Mouse (Mus musculus) lung, embryonic 15.5 days (tissue): ENCODE results near the gene Lrrc42. TPM values are rescaled to one million over a fixed set of nuclear protein-coding genes. Genes with fewer than 3 reads are reported as not detected.

Experiments
- ATAC-seq: fragments of 200-750 bp; cut with Nextera tagmentation; 2 replicates; pipeline ENCODE4 v1.8.0; 2017; ENCODE audit warnings: moderate number of reproducible peaks, borderline replicate concordance; ENCODE audit not compliant: low FRiP score, low TSS enrichment; ENCODE audit errors: extremely low read depth
- H3K27ac ChIP-seq: fragments of 300-500 bp; sonication (generic); 2 replicates; pipeline ENCODE4 v1.5.1; 2015; ENCODE audit warnings: moderate library complexity, mild to moderate bottlenecking, inconsistent platforms
- H3K27me3 ChIP-seq: fragments of 300-500 bp; sonication (generic); 2 replicates; pipeline ENCODE4 v1.6.1; 2015; ENCODE audit warnings: inconsistent platforms
- H3K36me3 ChIP-seq: fragments of 300-500 bp; sonication (generic); 2 replicates; pipeline ENCODE4 v1.6.1; 2015; ENCODE audit warnings: inconsistent platforms
- H3K4me1 ChIP-seq: fragments of 300-500 bp; sonication (generic); 2 replicates; pipeline ENCODE4 v1.6.1; 2015; ENCODE audit warnings: inconsistent platforms
- H3K4me2 ChIP-seq: fragments of 300-500 bp; sonication (generic); 2 replicates; pipeline ENCODE4 v1.6.1; 2015; ENCODE audit warnings: inconsistent platforms, mild to moderate bottlenecking, moderate library complexity
- H3K4me3 ChIP-seq: fragments of 300-500 bp; sonication (generic); 2 replicates; pipeline ENCODE4 v1.5.1; 2015; ENCODE audit warnings: mild to moderate bottlenecking, inconsistent platforms
- H3K9ac ChIP-seq: fragments of 300-500 bp; sonication (generic); 2 replicates; pipeline ENCODE4 v1.6.1; 2015; ENCODE audit warnings: inconsistent platforms
- H3K9me3 ChIP-seq: fragments of 300-500 bp; sonication (generic); 2 replicates; pipeline ENCODE4 v1.6.1; 2016; ENCODE audit warnings: inconsistent platforms
- WGBS: fragments of 180-500 bp; shearing (Covaris S2); methylation state at CpG from one replicate; pipeline ENCODE4 v1.1.7; 2015; 5-methylcytosine and 5-hydroxymethylcytosine counted together
- polyA plus RNA-seq: library from polyadenylated mRNA; unstranded; fragments of >200 nt; fragmentation: Nextera tagmentation; extraction: Ambion mirVana; gene quantifications from 2 replicates; pipeline ENCODE4 v1.2.1, GENCODE M21; 2015

Lrrc42 gene
- polyA plus RNA-seq, 1 experiment from 2014 or later, result 71.7 TPM

DNA sequence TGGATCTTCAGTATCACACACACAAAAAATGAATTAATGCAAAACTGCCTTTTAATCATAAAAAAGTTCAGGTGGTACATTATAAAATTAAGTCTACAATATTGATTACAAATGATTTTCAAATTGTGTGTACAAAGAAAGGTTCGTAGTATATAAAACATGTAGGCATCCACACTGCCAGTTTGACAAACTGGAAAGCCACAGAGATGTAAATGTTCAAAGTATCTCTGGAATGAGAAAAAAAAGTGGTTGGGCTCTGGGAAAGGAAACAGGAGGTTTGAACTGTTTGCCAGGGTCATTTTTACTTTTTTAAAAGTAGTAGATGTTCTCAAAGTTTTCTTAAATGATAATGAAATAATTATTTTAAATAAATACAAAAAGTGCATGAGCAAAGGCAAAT is 7.3 kb downstream of the Lrrc42 start:
- Histone ChIP-seq H3K4me1 (peaks cover 54% of the 10 kb centered on the region), H3K27ac (peak overlapping the region; percentile 55; the same call in 1 of the 2 replicates)

DNA sequence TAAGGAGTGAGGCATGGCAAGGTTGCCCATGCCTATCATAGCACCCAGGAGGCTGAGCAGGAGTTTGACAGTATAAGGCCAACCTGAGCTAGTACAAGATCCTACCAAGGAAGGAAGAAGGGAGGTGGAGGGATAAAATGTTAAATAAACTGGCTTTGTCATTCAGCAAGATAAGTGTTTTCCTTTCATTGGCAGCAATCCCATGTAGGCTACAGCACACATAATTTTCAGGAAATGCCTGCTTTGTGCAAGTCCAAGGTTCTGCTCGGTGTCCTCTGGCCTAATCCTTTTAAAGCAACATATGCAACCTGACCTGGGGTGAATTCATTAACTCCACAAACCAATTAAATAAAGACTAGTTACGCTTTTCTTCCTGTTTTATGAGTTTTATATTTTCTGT is 8.0 kb downstream of the Lrrc42 start:
- Histone ChIP-seq H3K9me3 (no peaks in the 10 kb centered on the region), H3K4me2 (no peak overlapping the region), H3K27ac (peak overlapping the region; percentile 41), H3K36me3 (peaks cover 26% of the 10 kb centered on the region), H3K9ac (no peak overlapping the region), H3K27me3 (no peaks in the 10 kb centered on the region), H3K4me1 (peaks cover 50% of the 10 kb centered on the region), H3K4me3 (no peak overlapping the region)
- WGBS, result 38% methylated on average over 2 of the region's 2 CpGs
- ATAC-seq, result peak; percentile 35; the same call in 1 of the 2 replicates

More for the DNA sequence above, 7.3 kb downstream of the Lrrc42 start:
- peaks cover 19% of the 10 kb centered on the region; the same call in 1 of the 2 replicates for H3K36me3 ChIP-seq
- H3K9ac ChIP-seq, result no peak overlapping the region
- 37% methylated on average over 1 of the region's 1 CpGs for WGBS
- H3K4me3 ChIP-seq, result no peak overlapping the region
- H3K4me2 ChIP-seq, result no peak overlapping the region
- no peaks in the 10 kb centered on the region for H3K9me3 ChIP-seq
- ATAC-seq, result no peak
- H3K27me3 ChIP-seq, result no peaks in the 10 kb centered on the region

DNA sequence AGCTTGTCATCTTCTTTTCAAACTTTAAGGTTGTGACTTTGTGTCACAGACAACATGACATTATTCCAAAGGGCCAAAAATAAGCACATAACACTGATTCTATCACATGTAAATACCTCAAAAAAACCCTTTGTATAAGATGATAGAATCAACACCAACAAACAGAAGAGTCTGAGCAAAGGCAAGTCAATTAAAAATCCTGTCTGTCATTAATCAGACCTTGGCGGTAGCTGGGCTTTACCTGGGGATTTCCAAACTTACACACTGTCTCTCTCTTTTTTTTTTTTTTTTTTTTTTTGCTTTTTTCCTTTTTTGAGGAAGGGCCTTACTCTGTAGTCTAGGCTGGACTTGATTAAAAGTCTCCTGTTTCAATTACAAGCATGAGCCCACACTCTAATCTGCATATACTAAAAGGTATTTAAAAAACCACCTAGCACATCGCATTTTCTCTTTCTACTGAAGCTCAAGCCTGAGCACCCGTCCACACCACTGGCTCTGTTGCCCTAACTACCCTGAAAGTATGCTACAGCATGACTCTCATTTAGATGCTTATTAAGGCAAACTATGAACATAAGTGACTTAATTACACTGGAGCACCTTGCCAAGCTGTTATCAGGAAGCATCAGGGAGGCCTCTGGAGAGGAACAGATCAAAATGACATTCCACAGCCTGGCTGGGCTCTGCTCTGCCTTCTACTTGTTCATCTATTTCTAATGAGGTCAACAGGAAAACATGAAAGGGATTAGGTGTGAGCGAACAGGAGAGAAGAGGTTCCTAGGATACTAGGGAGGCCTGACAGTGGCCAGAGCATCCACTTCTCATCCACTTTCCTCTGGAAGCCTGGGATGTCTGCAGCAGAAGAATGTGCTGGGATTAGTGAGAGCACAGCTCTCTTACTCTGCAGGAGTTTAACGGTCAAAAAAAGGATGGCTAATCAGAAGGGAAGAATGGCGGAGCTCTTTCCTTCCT is 9.7 kb downstream of the Lrrc42 start:
- no peak for ATAC-seq
- no peaks in the 10 kb centered on the region for H3K27me3 ChIP-seq
- H3K36me3 ChIP-seq, result peaks cover 43% of the 10 kb centered on the region
- H3K9ac ChIP-seq, result no peak overlapping the region
- no peaks in the 10 kb centered on the region for H3K9me3 ChIP-seq
- WGBS, result 74% methylated on average over 6 of the region's 6 CpGs
- H3K4me2 ChIP-seq, result no peak overlapping the region
- peaks cover 34% of the 10 kb centered on the region for H3K4me1 ChIP-seq
- no peak overlapping the region for H3K27ac ChIP-seq
- no peak overlapping the region for H3K4me3 ChIP-seq

DNA sequence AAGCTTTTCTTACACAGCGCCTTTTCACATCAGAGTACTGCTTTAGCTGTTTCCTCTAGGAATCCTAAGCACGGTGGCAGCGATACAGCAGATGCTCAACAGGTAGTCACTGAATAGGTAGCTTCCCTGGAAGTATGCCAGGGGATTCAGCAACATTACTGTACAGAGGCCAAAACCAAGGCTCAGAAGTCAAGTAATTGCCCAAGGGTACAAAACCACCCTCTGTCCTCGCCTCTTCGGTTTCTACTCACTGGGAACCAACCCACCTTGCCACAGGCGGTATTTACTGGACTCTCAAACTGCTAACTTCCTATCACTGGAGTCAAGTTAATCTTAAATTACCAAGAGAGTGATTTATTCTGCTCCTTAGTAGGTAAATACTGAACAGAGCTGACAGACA is 13.1 kb downstream of the Lrrc42 start:
- Histone ChIP-seq H3K27ac (no peak overlapping the region), H3K4me3 (no peak overlapping the region), H3K9ac (no peak overlapping the region), H3K4me2 (no peak overlapping the region), H3K4me1 (peaks cover 4% of the 10 kb centered on the region), H3K36me3 (peaks cover 66% of the 10 kb centered on the region), H3K9me3 (no peaks in the 10 kb centered on the region), H3K27me3 (no peaks in the 10 kb centered on the region)
- 96% methylated on average over 6 of the region's 6 CpGs for WGBS
- ATAC-seq, result no peak

DNA sequence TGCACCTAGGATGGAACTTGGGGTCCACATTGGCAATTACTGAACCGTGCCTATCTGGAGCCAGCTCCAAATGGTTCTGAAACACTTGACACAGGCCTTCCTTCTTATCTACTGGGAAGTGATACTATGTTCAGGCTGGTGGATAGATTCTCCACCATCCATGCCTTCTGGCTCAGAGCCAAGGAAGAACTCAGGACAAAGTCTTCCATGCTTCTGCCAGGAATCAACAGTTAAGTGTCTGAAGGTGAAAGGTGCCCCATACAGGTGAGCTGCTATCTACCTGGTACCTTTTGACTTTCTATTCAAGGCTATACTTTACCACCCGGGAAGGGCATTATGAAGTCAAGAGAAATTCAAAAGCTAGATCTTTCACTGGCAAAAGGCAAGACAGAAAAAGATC is 15.1 kb downstream of the Lrrc42 start:
- WGBS, result 84% methylated on average over 2 of the region's 2 CpGs
- Histone ChIP-seq H3K27me3 (no peaks in the 10 kb centered on the region), H3K36me3 (peaks cover 84% of the 10 kb centered on the region), H3K9ac (no peak overlapping the region), H3K4me2 (no peak overlapping the region), H3K27ac (no peak overlapping the region), H3K4me1 (no peaks in the 10 kb centered on the region), H3K4me3 (no peak overlapping the region), H3K9me3 (no peaks in the 10 kb centered on the region)
- no peak for ATAC-seq

DNA sequence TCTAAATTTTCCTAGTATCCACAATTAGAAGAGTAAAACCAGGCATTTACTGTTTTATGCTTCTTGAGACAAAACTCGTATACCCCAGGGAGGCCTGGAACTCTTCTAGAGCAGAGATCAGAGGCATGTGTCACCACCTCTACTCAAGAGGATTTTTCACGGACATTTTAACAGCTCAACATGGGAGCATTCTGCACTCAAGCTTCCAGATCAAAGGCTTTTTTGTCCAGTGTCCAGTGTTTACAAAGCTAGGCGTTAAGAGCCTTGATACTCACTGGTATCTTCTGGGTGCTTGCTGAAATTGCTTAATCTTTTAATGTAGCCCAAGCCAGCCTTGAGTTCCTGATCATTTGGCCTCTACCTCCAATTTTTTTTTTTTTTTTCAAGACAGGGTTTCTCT is 21.1 kb downstream of the Lrrc42 start:
- no peak for ATAC-seq
- Histone ChIP-seq H3K4me2 (no peak overlapping the region), H3K4me1 (no peaks in the 10 kb centered on the region), H3K9ac (no peak overlapping the region), H3K9me3 (no peaks in the 10 kb centered on the region), H3K4me3 (no peak overlapping the region), H3K36me3 (peaks cover 43% of the 10 kb centered on the region), H3K27ac (no peak overlapping the region), H3K27me3 (no peaks in the 10 kb centered on the region)
- WGBS, result 28% methylated on average over 3 of the region's 3 CpGs

DNA sequence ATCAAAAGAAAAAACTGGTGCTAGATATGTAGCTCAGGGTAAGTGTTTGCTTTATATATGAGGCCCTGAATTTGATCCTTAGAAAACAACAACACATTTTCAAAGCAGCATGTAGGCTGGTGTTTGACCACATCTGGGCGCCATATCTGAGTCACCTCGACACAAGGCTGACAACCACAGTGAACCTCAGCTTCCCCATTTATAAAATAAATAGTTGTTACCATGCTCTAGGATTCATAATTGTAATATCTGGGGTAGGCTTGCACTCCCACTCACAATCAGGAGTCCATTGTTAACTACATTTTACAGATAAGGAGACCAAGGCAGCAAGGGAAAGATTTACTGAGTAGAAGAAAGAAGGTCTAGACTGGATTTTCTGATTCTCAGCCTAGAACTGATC is 27.0 kb downstream of the Lrrc42 start:
- H3K4me1 ChIP-seq, result no peaks in the 10 kb centered on the region
- no peak overlapping the region for H3K4me2 ChIP-seq
- H3K27me3 ChIP-seq, result no peaks in the 10 kb centered on the region
- 89% methylated on average over 2 of the region's 2 CpGs for WGBS
- no peak overlapping the region for H3K27ac ChIP-seq
- H3K9ac ChIP-seq, result no peak overlapping the region
- H3K9me3 ChIP-seq, result no peaks in the 10 kb centered on the region
- ATAC-seq, result no peak
- H3K4me3 ChIP-seq, result no peak overlapping the region
- no peaks in the 10 kb centered on the region for H3K36me3 ChIP-seq

DNA sequence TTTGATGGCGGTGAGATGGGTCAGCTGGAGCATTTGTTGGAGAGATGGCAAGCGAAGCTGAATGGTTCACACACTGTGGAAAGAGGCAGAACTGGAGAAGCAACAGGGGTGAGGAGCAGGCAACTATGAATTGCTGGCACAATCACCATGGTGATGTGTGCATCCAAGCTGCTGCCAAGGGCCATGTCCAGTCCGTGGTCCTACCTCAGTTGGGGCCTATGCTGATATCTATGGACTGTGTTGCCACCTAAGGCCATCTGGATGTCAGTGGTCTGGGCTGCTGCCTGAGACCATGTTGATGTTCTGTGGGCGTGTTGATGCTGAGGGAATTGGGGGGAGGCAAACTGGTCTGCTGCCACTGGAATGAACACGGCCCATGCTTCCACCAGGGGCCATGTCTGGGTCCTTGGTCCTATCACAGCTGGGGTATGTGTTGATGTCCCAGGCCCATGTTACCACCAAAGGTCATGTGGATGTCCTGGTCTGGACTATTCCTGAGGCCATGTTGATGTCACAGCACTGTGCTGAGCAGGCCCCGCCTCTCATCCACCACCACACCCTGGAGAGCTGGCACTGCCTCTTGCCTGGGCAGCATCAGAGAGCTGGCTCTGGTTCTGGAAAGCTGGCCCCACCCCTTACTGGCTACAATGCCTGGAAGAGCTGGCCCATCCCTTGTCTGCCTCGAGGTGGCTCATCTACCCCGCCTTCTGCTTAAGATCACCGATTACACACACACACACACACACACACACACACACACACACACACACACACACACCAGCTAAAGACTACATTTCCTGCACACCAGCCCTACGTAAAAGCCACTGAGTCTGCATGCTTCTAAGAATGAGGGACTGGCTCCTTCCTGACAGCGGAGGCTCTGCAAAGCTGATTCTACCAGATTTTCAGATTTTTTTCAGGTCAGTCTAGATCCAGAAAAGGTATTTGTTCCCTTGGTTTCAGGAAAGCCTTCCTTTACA is 29.8 kb downstream of the Lrrc42 start:
- Histone ChIP-seq H3K9ac (no peak overlapping the region), H3K4me1 (no peaks in the 10 kb centered on the region), H3K9me3 (no peaks in the 10 kb centered on the region), H3K36me3 (no peaks in the 10 kb centered on the region), H3K4me3 (no peak overlapping the region), H3K4me2 (no peak overlapping the region), H3K27ac (no peak overlapping the region), H3K27me3 (no peaks in the 10 kb centered on the region)
- 69% methylated on average over 11 of the region's 11 CpGs for WGBS
- ATAC-seq, result 0 out of 2 replicates have a peak, but pooled peaks have one; percentile 49

DNA sequence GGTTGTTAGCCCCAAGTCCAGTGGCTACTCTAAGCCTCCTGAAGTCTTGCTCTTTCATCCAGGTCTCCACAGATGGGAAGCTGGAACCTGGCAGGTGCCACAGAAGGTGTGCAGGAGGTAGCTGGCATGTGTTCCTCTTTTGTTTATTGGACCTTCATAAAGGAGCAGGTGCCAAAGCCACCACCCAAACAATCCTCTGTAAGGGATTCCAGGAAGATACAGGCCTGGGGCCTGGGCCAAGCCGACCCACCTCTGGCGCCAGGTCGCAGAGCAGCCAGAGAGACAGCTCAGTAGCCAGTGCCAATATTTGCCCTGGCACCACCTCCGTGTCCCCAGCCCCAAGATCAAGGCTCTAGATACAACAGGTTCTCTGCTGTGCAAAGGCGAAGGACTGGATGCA is 31.8 kb downstream of the Lrrc42 start:
- no peaks in the 10 kb centered on the region for H3K36me3 ChIP-seq

DNA sequence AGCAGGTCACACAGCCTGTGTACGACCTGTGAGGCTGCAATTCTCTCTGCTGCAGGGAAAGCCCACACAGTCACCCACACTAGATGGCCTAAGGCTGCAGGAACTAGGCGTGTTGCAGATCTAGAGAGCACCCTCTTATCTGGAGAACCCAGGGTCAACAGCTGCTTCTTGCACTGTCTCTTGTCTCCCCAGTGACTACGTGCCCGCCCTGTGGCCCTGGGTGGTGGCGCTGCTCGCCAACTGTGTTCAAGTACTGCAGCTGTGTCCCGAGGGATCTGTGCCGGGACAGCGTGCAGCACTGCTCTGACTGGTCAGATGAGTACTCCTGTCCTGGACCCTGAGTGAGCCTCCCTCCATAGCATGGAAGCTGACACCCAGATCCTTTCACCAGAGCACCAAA is 35.8 kb downstream of the Lrrc42 start:
- Histone ChIP-seq H3K27ac (no peak overlapping the region), H3K4me1 (peaks cover 7% of the 10 kb centered on the region; the same call in 1 of the 2 replicates), H3K36me3 (no peaks in the 10 kb centered on the region), H3K4me3 (no peak overlapping the region), H3K4me2 (no peak overlapping the region), H3K9me3 (no peaks in the 10 kb centered on the region), H3K27me3 (no peaks in the 10 kb centered on the region), H3K9ac (no peak overlapping the region)
- 49% methylated on average over 9 of the region's 9 CpGs for WGBS
- peak; percentile 47; the same call in 1 of the 2 replicates for ATAC-seq

More for the DNA sequence above, 31.8 kb downstream of the Lrrc42 start:
- no peaks in the 10 kb centered on the region for H3K4me1 ChIP-seq
- H3K9ac ChIP-seq, result no peak overlapping the region
- H3K27ac ChIP-seq, result no peak overlapping the region
- WGBS, result 73% methylated on average over 5 of the region's 5 CpGs
- H3K4me2 ChIP-seq, result no peak overlapping the region
- H3K27me3 ChIP-seq, result no peaks in the 10 kb centered on the region
- no peak overlapping the region for H3K4me3 ChIP-seq
- H3K9me3 ChIP-seq, result no peaks in the 10 kb centered on the region
- no peak for ATAC-seq

DNA sequence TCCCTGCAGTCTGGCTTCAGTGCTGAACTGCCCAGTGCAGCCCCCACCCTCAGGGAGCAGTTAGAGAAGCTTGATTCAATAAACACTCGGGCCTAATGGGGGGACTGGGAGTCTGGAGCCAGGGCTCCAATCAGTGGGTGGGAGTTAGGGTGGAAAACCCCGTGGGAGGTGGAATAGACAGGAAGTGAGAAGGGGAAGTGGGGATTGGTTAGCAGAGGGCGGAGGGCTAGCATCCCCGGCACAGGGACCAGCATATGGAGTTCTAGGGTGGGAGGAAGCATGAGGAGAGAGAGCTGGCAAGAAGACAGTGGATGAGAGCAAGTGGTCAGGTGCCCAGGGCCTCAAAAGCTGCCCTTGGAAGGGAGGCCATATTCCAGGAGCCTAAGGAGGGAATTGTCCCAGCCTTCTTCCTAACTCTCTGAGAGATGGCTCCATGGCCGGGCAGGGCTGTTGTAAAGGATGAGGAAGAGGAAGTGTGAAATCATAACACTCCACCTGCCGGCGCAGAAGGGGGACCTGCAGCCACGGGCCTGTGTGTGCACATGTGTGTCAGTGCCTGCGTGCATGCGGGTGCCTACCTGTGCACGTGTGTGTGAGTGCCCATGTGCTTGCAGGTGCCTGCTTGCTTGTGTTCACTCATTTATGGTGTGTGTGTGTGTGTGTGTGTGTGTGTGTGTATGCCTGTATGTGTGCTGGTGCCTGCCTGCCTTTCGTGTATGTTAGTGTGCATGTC is 39.9 kb downstream of the Lrrc42 start:
- Histone ChIP-seq H3K27me3 (no peaks in the 10 kb centered on the region), H3K4me1 (peaks cover 32% of the 10 kb centered on the region), H3K36me3 (no peaks in the 10 kb centered on the region), H3K9ac (no peak overlapping the region), H3K4me2 (no peak overlapping the region), H3K9me3 (no peaks in the 10 kb centered on the region), H3K27ac (no peak overlapping the region), H3K4me3 (no peak overlapping the region)
- WGBS, result 61% methylated on average over 12 of the region's 12 CpGs
- no peak for ATAC-seq
